Mouse (Mus musculus) lung, postnatal 25 days (tissue): ENCODE data around the gene Hdac10.

Experiments used
- DNase-seq: peaks from one replicate; pipeline ENCODE4 v3.0.0; 2022; ENCODE audit warnings: low spot score

Hdac10 gene

DNA sequence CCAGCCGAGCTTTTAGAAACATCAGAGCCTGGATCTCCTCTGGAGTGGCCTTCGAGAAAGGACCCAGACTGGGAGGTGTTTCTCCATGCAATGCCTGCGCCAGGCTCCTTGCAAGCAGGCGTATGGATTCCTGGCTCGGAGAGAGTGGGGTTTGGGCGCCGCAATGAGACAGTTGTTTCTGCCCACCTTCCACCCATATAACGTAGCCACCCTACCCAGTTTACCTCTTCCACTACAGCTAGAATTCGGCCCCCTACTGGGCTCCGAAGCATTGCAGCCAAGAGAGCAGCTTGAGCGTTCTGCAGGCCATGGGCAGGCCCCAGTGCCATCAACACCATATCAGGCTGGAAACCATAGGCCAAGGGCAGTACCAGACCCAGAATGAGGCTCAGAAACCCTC is 4.9 kb downstream of the Hdac10 start:
- DNase-seq, result no peak

DNA sequence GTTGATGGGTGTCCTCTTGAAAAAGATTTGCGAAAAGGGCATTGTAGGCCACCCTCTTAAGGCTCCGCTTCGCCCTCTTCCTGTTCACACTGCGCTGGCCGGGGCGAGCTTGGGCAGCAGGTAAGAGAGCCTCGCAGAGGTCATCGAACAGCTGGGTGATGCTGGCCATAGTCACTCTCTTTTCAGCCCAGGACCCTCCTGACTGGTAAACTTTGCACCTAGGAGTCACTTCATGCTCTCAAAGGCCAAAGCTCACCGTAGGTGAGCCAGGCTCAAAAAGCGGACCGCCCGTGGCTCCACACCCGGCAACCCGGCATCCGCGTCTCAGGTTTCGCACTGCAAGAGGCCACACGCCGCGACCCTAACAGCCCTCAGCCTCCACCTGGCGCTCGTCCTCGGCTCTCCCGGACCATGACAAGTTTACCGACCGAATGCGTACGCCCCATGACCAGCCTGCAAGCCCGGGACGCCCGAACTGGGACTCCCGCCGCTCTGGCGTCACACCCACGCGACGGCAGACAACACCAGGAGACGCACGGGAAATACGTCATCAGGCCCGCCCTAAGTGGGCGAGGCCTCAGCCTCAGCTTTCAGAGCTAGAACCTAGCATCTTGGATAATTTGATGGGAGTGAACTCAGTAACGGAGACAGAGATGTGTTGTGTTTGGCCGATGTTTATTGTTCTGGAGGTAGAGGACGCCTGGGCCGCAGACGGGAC is 5.7 kb downstream of the Hdac10 start, which contains the start of gene Tubgcp6:
Gene Tubgcp6, minus strand, starts transcription at position 464 of the 718 bp plus-strand sequence.
- DNase-seq, result peak; percentile 94

DNA sequence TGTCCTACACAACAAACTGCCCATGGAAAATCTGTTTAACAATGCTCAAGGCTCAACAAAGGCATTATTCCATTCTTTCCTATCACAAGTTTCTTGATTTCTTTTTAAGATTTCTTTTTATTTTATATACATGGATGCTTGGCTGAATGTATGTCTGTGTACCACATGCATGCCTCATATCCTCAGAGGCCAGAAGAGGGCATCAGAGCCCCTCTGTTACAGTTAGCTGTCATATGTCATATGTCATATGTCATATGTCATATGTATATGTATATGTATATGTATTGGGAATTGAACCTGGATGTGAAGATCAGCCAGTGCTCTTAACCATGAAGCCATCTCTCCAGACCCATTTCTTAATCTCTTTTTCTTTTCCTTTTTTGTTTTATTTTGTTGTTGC is 10.5 kb downstream of the Hdac10 start:
- no peak for DNase-seq

DNA sequence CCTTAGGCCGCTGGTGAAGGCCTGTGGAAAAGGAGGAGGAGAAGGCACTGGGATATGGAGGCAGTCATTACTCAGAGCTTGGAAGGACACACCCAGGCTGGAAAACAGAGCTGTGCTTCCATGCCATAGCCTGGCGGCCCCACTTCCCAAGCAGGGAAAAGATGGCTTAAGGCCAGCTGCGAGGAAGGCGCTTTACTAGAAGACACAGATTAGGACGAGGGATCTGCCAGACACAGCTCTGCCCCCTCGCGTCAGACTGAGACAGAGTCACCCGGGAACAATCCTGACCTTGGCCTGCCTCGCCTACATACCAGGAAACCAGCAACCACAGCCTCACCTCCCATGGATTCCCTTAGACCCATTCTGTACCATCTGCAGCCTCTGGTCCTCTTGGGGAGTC is 18.4 kb downstream of the Hdac10 start:
- DNase-seq, result no peak

DNA sequence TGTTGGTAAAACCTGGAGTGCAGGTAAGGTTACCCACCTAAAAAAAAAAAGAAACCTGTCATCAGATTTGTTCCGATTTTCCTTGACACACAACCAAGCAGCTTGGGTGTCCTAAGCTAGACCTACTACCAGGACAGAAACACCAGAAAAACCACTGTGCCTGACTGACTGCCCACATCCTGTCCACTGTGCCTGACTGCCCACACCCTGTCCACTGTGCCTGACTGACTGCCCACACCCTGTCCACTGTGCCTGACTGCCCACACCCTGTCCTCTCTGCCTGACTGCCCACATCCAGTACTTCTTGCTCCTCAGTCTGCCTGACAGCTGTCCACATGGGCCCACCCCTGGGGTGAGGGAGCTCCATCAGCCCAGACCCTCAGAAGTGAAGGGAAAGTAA is 21.5 kb downstream of the Hdac10 start:
- no peak for DNase-seq

DNA sequence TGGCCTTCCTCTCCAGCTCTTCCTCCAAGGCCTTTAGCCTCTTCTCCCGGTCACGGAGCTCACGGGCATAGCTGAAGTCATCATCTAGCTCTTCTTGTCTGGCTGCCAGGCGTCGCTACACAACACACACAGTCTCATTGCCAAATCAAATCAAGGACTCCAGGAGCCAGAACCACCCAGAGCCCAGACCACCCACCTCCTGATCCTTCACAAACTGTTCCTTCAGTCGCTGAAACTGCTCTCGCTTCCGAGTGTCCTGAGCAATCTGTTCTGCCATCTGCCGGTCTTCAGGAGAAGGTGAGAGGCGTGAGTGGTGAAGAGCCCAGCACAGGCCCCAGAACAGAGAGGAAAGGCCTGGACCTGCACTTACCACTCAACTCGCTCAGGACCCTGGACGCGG is 22.4 kb downstream of the Hdac10 start:
- DNase-seq, result no peak

DNA sequence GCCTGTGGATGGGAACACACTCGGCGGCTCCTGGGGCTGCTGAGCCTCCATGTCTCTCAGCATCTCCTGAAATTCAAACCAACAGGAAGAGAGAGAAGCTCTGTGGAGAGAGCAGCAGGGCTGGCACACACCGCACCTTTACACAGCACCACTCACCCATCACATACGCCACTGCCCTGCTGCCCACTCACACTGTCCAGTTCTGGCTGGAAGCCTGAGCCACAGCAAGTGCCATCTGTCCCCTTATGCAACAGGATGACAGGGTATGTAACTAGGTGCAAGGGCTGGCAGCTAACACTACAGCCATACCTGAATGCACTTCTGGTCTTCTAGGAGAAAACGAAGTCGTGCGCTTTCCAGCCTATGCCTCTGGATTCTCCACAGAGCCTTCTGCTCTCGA is 24.1 kb downstream of the Hdac10 start:
- DNase-seq, result no peak

DNA sequence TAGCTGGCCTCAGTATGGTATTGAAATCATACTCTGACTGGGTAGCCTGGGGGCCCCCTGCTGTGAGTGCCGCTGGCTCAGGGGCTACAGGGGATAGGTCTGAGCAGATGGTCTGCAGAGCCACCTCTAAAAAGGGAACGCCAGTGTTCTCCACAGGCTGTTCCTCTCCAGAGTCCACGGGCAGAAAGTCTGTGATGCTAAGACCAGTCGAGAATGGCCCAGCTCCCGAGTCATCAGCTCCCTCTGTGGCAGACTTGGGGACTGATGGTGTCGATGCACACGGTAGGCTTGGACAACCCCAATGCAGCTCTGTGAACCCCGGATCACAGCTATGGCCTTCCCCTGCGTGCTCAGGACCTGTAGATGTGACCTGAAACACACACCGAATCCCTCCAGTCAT is 24.6 kb downstream of the Hdac10 start:
- DNase-seq, result no peak

DNA sequence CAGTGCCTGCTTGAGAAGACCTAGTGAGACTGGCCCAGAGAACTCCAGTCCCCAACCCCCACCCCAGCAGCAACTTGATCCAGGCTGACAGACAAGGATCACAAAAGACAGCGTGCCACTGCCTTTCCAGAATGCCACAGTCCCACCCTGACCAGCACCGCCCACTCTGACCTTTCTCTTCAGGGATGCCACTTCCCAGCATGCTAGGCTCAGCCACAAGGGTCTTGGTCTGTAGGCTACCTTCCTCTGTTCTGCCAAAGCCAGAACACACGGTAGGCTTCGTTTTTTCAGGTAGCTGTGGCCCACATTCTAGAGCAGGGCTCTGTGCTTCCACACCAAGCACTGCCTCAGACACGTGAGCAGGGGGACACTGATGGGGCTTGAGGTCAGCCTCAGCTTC is 25.9 kb downstream of the Hdac10 start:
- DNase-seq, result no peak

DNA sequence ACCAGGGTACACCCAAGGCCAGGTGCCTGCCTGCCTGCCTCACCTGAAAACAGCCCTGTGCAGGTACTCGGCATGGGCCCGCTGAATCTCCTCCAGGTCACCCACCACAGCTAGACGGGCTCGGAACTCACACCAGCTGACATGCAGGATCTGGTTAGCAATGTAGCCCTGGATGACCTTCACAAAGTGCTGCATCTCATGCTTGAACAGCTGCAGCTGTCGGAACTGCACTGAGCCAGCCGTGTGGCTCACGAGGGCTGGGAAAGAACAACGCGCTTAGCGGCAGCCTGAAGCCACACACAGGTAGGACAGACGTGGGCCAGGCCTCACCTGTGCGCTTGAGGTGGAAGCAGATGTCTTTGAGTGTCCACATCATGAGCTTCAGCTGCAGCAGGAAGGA is 27.7 kb downstream of the Hdac10 start:
- DNase-seq, result no peak

DNA sequence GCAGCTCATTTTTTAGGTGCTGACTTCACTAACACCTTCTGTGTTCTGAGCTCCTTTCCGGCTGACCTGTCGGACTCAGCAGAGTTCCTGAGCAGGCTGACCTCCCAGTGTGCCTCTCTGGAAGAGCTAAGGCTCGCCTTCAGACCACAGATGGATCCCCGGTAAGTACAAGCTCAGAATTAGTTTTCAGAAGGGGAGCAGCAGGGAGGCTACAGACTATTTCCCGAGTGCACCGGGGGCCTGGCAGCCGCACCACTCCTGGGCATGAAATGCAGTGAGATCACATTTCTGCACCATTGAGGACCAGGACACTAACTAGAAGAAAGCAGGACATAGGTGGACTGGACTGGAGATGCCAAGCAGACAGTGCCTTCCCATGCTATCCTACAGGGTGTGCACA is 29.9 kb downstream of the Hdac10 start:
- no peak for DNase-seq

DNA sequence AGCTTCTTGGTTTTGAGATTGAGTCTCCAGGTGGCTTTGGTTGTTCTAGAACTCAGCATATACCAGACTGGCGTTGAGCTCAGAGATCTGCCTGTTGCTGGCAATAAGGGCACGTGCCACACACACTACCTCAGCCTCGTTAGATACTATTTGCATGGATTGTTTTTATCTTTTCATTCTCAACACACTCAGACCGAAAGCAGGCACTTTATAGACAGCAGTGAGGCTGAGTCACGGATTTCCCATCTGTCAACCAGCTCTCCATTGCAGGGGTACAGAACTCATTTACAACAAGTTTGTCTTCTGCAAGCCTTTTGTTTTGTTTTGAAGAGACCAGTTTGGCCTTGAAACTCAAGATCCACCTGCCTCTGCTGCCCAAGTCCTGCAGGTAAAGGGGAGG is 31.1 kb downstream of the Hdac10 start:
- no peak for DNase-seq

DNA sequence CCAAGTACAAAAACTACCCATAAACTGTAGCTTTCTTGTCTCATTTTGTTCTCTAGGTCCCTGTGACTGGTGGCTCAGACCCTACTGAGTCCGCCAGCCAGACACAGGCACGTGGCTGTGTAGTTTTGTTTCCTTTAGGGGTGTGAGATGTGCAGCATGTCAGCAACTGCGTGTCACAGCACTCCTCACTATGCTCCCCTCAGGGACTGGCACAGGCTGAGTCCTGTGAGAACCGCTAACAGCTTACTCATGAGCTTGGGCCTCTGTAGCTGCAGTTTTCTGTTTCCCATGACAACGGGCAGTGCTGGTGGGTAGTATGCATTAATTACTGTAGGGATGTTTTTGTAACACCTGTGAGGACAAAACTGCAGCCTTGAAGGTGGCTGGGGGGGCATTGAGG is 36.3 kb downstream of the Hdac10 start:
- no peak for DNase-seq

DNA sequence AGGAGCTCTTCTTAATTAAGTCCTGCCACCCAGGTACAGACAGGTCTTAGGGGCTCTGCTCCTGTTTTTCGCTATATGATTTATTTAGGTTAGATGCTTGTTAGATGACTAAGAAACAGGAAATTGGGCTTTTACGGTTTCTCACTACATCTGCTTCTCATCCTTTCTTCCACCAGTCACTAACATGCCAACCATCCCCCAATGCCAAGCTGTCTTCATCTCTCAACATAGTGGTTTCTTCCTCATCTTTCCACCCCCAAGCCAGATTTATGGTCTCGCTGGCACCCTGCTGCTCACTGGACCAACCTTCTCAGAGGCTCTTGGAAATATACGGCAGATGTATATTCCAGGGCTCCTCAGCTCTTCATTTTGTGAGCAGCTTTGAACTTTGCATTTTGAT is 37.8 kb downstream of the Hdac10 start:
- DNase-seq, result no peak

DNA sequence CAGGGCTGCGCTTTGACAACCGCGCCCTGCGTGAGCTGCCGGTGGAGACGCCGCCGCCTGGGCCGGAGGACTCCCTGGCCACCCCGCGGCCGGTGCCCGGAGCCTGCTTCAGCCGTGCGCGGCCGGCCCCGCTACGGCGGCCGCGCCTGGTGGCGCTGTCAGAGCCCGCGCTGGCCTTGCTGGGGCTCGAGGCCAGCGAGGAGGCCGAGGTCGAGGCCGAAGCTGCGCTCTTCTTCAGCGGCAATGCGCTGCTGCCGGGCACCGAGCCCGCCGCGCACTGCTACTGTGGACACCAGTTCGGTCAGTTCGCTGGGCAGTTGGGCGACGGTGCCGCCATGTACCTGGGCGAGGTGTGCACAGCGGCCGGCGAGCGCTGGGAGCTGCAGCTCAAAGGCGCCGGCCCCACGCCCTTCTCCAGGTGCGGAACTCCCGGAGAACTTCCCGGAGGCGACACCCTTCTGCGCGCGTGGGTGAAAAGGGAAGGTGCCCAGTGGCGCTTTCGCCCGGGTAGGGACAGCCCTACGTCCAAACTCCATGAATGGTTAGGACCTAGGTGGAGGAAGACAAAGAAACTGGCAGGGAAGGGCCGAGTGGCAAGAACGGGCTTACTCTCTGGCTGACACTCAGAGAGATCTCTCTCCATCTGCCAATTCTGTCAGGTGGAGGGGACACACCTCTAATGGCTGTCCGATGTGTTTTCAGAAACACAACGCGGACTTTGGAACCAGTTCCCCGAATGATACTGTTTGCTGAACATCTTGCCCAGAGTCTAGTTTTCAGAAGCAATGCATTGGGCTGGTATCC is 39.0 kb downstream of the Hdac10 start:
- no peak for DNase-seq

DNA sequence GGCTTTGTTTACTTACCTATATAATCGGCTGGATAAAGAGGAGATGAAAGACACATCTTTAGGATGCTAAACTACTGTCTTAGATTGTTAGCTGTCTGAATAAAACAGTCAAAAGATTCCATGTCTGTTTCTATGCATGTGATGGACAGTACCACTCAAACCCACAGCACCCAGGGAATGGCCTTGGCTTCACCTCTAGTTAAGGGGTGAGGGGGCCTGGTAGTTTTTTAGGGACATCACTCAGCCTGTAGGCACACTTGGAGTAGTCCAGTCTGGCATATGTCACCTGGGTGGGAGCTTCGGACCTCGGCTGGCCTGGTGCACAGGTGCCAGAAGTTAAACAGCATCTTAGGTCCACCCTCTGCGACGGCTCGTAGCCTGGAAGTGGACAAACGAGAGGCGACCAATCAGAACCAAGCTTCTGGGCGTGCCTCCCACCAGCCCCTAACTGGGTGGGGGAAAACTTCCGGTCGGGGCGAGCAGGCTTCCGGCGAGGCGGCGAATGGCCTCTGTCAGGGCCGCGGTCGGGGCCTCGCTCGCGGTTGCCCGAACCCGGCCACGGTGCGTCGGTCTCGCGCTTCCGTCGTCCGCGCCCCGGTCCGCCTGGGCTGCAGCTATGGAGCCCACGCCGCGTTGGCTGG is 39.8 kb downstream of the Hdac10 start, which contains the start of gene Selenoo:
Gene Selenoo, plus strand, starts transcription at position 478 of the 641 bp plus-strand sequence.
- DNase-seq, result peak; percentile 94

DNA sequence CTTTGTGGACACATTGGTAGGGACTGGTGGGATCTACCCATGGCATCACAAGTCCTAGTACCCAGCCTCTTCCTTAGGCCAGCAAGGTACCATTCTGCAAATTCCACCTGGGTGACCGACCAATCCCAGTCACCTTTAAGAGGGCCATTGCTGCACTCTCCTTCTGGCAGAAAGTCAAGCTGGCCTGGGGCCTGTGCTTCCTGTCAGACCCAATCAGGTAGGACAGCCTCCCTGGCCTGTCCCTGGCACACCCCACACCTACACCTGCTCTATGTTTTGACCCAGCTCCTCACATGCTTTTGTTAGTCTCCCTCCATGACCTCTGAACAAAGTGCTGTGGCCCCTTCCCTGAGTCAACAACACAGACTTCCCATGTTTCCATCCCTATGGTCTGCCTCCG is 43.7 kb downstream of the Hdac10 start:
- DNase-seq, result no peak

DNA sequence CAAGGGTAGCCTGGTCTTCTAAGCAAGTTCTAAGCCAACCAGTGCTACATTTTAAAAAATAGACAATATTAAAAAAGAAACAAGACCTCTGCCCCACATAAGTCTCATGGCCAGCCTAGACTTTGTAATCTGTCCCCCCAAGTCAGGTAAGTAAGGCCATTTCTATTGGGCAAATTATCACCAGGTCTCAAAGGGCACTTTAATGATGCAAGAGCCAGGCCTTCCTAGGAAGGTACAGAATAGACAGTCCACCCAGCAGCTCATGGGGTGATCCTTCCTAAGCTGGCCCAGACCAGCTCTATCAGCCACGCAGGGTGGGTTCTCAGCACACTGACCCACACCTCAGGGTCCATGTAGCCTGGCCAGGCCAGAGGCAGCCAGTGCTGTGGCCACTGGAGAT is 44.6 kb downstream of the Hdac10 start:
- no peak for DNase-seq

DNA sequence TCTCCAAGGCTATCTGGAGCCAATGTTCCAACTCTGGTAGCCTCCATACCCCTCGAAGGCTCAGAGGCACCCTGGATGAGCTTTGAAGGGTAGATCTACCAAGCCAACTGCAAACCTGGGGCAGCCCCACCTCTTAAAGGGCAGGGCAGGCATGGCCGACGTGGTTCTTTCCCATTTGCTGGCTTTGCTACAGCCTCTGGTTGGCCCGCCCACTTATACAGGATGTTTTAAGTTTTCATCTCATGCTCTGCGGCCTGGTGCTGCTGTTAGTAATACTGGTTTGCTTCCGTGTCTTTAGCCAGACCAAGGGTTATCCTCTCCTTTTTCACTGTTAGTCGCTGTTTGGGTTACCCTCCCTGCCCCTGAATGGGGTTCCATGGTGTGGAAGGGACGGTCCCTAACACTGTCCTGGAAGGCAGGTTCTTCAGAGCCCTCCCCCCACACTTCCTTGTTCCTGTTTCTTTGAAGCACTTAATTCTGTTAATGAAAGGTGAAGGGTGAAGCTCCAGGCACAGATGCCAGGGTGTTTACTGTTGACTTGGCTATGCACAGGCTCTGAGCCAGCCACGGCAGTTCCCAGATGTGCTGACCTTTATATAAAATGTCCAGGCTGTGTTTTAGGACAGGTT is 50.2 kb downstream of the Hdac10 start:
- DNase-seq, result peak; percentile 77

DNA sequence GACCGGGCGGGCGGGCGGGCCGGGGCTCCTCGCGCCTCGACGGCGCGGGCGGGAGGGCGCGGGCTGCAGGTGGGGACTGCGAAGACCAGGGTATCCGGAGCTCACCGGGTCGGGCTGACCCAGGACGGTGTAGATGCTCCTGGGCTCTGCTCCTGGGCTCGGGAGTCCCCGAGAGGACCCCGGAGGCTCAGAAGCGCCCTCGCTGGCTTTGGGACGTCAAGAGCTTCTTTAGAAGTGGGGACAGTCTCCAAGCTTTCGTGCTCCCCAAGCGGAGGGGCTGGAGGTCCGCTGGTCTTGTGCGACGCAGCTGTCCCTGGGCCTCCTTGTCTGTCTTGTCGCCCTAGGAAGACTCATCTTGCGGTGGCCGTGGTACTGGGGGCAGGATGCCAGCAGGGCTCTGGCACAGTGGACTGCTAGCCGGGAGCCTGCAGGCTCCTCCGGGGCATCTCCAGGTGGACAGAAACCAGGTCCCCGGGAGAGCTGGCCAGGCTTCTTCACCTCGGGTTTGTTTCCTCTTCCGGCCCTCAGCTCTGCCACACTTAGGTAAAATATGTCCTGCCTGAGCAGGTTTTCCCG is 52.3 kb downstream of the Hdac10 start:
- peak; percentile 29 for DNase-seq

DNA sequence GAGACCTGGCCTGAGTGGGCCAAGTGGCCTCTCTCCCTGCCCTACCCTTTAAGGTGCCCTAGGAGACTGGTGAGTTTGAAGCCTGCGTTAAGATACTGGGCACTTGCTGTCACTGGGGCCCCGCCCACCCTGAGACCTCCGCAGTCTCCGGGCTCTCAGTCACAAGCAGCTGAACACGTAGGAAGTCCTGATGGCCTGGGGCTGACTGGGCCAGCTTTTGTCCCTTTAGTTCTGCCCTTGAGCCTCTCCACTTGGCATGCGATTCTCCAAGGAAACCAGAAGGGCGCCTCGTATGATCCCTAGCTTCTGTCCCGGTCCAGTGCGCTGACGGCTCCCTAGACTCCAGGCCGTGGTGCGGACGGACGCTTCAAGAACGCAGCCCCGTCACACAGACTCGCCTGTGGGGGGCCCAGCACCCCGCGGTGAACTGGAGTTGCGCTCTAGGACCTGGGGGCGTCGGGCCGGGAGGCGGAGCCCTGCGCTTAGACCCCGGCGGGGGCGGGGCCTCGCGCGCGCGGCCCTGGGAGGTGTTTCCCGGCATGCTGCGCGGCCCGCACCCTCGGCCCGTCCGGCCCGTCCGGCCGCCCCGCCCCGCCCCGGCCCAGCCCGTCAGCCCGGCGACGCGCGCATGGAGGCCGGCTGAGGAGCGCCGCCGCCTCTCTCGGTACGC is 52.9 kb downstream of the Hdac10 start:
- peak; percentile 84 for DNase-seq
